Mouse (Mus musculus) layer of hippocampus, postnatal 36 days (tissue): ENCODE measurements around the gene Rassf5. TPM values are rescaled to one million over a fixed set of nuclear protein-coding genes. Genes with fewer than 3 reads are reported as not detected.
A peak's percentile ranks its signal among the peaks of the same experiment; 100 is the strongest.

Experiments
- DNase-seq, 2 experiments: peaks; one replicate each; pipeline ENCODE4 v3.0.0; 2022
- total RNA-seq, 2 experiments: library from RNA; stranded (reverse); gene quantifications; 2 replicates each; pipeline ENCODE4 v1.2.3; 2021

Gene Rassf5
- total RNA-seq, 2 experiments from 2014 or later, result 17.6 to 18.5 TPM

DNA sequence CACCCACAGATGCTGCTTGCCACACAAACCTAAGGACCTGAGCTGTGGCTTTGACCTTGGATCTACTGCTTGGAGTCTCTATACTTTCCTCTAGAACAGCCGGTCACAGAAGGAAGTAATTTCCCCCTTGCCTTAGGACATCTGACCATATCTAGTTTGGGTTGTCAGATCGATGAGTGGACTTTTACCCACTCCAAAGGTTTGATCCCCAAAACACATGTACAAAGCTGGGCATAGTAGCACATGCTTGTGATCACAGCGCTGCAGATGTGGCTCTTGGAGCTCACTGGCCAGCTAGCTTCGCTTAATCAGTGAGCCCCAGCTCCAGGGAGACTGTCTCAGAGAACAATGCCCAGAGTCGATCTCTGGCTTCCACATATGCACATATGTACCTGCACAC, 37.0 kb downstream of the Rassf5 start:
- DNase-seq, result no peak

DNA sequence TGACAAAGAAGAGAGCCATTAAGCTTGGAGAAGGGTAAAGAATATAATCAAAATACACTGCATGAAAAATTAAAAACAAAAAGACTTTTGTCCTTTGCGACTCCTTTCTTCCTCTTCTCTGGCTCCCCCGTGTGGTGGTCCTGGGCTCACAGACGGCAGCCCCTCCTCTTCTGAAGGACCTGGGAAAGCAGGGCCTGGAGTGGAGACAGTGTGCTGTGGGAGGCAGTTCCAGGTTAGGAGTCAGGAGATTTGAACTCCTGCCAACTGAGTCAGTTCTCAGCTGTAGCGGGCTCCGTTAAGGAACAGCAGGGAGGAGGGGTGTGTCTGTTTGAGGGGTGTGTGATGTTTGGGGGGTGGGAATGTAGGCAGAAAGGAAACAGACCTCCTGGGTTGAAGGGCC, 37.5 kb downstream of the Rassf5 start:
- DNase-seq, result peak; percentile 55

DNA sequence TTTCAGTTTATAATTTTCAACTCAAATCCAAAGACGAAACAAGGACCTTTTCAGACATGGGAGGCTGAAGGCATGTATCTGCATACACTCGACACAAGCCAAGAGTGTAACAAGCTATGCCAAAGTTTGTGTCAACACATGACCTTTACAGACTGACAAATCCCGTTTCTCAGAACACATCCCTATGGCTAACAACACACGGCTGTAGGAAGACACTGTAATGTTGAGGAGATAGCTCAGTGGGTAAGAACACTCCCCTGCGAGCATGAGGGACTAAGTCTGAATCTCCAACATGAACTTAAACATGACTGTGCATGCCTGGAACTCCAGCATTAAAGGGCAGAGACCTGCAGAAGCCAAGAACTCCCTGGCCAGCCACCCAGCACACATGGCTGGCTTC, 38.7 kb downstream of the Rassf5 start:
- DNase-seq, result no peak

DNA sequence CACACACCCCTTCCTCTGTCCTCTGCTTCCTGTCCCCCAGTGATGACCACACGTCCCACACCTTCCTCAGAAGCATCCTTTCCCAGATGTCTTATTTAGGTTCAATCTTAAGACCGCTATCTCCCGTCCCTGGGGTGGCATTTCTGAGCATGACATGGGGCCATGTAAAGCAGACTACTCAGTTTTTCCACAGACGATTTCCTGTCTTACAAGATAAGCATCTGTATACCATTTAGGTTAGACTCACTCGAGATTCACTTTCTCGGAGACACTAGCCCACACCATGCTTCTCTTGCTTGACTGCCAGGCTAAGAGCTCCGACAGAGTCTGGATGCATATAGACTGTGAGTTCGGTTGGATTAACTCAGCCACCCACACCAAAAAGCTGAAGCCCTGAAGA, 40.6 kb downstream of the Rassf5 start:
- no peak for DNase-seq

DNA sequence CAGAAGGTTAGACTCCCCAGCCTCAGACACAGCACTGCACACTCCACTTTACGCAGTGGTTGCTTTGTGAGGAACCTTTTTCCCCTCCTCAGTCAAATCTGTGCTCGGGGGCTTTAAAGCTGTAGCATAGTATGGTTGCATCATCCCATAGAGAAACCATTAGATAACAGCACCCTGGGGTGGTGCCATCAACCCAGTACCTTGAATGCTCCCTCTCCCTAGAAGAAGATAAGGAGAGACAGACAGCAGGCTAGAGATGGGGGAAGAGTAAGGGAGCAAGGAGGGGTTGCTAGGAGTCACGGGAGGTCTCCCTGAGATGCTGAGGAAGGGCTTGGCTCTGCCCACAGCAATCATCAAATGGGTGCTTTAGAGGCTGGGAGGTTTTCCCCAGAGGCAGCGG, 43.7 kb downstream of the Rassf5 start:
- DNase-seq, result no peak

DNA sequence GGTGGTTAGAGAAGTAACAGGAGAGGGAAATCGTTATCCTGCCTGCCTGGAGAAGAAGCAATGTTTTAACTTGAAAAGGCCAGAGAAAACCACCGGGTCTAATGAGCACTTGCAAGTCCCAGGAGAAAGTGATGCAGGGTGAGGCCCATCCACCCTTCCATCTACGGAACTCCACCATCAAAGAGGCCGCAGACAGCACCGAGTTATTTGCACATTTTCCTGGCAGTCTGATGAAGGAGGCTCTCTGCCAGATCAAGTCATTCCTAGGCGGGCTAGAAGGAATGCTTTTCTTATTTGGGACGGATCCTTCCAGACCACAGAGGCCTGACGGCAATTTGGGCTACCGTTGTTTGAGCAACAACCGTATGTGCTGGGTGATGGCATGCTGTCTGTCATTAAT, 44.5 kb downstream of the Rassf5 start:
- no peak for DNase-seq

DNA sequence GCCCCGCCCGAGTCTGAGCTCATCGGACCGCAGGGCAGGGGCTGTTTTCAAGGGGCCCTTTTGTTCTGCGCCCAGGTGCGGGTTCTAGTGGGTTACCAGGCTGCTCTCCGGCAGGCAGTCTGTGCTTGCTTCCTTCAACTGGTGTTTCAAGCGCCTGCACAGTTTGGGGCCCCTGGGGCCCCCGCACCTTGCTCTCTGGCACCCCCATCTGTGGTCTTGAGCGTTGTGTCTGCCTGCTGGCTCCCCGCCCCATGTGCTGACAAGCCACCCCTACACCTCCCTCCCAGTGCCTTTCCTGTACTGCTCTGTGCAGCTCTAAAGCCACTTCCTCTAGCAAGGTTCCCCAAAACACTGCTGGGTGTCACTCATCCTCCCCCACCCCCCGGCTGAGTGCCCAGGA, 45.1 kb downstream of the Rassf5 start:
- DNase-seq, result peak in 1 of 2 experiments; percentile 37

DNA sequence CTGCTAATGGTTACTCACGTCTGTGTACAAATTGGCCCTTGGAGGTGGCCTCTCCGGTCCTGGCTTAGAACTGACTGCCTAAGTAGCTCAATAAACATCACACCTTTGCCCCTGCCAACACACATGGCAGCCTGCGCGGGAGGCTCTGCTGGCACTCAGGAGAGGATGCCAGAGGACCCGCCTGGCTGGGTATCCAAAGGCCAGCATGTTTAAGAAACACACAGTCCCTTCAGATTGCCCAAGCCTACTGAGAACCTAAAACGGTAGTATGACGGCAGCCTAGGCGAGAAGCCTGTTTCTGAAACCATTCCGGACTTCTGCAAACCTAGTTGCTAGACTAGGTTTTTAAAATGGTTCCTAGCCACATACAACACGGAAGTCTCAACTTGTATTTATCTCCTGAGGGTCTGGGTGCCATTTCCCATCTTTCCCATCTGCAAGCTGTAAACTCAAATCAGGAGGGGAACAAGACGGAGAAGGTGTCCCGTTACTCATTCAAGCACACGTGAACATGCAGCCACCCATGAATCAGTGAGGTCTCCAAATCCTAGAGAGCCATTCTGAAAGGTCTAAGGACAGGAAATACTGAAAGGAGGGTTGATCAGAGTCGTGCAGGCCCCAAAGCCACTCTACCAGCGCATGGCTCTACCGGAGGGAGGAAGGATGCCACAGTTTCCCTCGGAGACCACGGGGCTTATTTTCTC, 45.8 kb downstream of the Rassf5 start:
- no peak for DNase-seq

DNA sequence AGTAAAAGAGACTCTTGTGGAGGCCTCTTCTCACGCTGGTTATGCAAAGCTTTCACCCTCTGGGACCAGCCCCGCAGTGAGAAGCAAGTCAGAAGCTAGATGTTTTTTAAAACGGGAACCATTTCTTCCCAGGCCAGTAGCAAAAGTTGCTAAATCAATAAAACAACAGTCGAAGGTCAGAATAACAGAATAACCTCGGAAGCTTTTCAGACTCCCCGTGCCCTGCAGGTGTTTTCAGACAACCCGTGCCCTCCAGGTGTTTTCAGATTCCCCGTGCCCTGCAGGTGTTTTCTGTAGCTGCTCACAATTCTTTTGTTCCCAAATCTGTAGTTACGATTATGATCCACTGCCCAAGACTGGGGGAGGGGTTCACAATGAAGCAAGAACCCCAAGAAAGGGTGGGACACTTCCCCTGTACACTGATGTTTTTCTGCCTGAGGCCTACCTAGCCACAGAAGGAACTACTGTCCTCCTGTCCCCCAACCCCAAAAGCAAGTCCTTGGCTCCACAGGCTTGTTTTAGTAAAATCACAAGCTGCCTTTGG, 46.6 kb downstream of the Rassf5 start:
- DNase-seq, result no peak

DNA sequence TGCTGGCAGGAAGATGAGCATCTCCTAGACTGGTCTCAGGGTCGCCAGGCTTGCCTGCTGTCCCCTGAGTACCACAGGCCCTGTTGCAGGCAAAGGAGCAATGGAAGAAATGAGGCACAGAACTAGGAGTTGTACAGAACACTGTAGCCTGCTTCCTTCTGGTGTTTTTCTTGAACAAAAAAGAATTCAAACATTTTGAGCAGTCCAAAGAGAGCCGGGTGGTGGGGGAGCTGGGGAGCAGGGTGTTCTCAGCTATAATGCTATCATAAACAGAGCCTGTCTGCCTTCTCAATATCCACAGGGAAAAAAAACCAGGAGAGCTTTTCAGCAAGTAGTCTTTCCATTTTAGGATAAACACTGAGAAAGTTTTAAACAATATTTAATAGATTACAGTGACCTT, 49.0 kb downstream of the Rassf5 start:
- DNase-seq, result no peak

DNA sequence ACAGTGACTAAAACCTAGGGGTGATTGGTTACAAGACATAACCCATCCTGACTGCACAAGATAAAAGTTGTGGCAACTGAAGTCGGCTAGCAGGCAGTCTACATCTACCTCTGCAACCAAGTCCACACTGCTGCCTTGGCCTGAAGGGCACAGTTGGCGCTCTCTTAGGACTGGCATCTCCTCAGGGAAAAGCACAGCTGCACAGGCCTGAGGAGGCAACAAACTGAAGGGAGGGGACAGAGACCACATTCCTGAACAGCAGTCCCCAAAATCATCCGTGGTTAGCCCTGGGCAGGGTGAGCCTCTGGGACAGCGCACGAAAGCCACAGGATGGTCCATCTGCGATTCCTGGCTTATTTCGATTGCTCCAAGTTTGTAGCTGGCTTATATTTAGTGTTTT, 49.4 kb downstream of the Rassf5 start:
- no peak for DNase-seq

DNA sequence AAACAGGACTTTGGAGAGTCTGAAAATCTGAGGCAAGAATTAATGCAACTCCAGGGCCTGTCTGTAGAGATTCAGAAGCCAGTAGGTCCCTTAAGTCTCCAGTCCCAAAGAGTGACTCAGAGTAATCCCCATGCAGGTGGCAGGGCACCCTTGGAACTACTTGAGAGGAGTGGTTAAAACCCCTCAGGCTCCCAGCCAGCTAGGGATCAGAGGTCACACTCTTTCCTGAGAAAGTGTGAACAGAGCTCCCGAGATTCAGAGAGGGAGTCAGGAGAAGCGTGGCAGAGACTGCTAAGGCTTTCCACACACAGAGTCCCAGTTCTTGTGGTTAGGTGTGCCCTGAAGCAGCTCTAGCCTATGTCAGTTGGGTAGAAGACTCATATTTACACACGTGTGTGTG, 51.3 kb downstream of the Rassf5 start:
- DNase-seq, result no peak

DNA sequence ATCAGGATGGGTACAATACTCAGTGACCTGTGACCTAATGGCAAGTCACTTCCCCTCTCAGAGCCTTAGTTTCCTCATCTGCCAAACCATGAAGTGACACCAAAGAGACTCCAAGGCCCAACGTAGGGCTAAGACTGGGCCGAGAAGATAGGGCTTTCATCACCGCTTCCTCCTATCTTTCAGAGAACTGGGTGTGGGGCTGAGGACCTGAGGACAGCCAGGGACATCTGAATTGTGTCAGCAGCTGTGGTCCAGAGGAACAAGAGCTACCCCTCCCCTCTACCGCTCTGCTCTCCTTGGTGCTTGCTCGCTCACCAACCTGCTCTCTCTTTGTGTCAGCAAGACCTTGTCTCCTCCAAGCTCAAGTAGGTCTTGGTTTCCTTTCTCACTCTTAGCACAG, 56.4 kb downstream of the Rassf5 start:
- DNase-seq, result no peak

DNA sequence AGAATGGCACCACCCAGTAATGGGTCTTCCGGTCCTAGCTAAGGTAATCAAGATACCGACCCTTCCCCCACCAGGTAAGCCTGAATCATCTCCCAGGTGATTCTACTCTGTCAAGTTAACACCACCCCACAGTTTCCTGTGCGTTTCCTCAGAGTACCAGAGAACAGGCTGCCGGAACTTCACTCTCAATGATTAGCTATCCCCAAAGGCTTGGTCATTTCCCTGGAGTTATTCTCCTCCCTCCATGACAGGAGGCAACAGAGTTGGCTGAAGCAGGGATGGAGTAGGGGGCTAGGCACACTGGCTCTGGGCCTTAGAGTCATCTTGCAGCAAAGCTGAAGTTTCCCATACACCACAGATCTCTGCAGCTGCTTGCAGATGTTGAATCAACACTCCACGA, 57.2 kb downstream of the Rassf5 start:
- no peak for DNase-seq

DNA sequence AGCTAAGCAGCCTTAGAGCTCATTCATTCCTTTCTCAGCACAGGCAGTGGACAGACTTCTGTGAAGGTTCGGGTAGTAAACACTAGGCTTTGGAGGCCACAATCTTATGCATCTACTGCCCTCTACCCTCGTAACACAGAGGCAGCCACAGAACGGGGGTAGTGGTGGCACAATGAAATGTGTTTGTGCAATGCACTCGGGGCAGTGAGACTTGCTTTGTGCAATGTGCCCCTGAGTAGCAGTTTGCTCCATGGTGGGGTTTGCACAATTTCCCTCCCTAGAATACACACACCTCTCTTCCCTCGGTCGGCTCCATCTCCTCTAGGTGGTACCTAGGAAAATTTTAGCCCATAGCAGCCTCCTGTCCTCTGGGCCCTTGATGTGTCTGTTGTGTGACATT, 58.1 kb downstream of the Rassf5 start:
- no peak for DNase-seq

DNA sequence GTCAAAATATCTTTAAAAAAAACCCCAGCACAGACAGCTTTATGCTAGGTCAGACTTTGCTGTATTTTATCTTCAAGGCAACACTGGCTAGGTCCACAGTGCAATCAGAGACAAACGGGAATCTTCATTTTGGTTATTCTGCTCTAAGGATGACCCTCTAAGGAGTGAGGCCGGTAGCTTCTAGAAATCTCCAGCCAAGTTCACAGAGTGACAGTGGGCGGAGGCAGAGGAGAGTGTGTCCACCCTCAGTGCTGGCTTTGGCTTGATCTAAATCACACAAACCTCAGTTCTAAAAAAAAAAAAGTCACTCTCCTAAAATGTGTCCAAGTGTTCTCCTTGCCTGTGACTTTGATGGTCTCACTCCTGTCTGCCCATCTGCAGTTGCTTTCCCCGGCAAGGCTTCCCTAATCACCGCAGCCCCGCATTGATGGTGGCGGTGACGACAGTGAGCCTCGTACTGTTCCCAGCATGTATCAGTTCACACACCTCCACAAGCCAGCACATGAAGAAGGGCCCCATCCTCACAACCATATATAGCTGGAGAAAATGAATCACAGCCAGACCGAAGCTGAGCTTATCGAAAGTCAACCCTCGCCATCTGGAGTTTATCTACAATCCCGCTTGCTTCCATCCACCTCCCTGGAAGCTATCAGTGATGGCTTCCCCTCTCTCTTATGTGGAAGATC, 59.1 kb downstream of the Rassf5 start:
- DNase-seq, result no peak

DNA sequence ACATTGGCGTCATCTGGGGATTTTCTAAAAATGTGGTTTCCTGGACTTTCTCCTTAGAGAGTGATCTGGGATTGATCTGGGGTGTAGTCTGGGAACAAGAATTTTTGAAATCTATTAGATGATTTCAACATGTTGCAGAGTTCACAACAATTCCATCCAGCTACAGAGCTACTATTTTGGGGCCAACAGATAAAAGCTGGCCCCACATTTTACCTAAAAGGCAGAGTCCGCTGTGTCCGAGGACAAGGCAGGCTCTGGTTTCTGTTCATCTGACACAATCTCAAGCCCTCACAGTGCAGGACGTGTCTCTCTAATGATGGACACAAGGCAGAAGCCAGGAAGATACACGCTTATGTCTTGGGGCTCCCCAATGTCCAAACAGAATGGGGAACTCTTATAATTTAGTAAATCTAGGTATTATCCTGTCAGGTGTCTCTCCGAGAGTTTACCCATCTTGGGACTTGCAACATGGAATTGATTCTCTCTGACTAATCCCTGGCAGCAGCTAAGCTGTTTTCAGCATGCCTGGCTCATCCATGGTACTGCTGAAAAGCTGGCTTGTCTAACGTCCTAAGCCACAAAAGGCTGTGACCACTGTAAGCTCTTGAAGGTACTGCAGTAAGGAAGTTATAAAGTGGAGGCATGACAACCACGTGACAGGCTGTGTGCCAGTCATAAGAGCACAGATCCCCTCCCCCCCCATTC, 60.0 kb downstream of the Rassf5 start:
- DNase-seq, result no peak

DNA sequence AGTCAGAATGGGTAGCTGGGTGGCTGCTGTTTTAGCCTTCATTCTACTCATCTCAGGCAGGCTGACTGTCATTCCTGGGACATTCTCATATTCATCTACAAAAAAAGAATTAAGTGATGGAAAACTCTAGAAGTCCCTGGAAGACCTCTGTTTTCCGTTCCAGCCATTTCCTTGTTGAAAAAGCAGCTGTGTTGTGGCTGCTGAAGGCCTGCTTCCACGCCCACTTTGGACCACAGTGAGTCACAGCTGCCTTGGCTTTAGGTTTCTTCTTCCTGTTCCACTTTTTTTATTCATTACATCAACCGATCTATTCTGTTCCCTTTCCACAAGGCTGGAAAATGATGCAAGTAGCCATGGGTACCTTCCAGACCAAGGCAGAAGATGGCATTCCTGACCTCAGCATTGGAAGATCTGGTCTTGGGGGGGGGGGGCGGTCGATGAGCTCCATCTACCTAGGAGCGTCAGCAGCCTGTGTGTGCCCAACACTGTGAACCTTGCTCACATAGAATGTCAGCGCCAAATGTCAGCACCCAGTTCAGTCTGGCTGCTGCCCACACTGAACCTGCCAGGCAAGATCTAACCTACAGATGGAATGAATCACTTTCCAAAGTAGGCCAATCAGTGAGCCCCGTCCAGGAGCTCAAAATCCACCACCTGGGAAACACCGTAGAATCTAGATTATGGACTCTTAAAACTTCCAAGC, 60.7 kb downstream of the Rassf5 start:
- no peak for DNase-seq

DNA sequence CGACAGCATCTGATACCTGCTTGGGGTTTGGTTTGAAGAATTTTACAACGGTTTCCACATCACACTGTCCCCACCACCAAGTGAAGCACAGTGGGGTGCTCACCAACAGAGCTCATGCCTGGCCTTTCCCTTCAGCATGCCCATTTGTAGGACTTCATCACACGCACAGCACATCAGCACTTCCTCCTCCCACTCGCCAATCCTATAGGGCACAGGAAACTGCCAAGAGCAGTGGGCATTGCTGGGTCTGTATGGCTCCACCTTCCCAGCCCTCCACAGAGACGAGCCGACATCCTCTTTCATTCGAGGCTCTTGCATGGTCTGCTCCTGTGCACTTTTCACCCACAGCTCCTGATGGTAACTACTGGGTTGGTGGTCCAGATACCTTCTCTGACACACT, 61.9 kb downstream of the Rassf5 start:
- no peak for DNase-seq

DNA sequence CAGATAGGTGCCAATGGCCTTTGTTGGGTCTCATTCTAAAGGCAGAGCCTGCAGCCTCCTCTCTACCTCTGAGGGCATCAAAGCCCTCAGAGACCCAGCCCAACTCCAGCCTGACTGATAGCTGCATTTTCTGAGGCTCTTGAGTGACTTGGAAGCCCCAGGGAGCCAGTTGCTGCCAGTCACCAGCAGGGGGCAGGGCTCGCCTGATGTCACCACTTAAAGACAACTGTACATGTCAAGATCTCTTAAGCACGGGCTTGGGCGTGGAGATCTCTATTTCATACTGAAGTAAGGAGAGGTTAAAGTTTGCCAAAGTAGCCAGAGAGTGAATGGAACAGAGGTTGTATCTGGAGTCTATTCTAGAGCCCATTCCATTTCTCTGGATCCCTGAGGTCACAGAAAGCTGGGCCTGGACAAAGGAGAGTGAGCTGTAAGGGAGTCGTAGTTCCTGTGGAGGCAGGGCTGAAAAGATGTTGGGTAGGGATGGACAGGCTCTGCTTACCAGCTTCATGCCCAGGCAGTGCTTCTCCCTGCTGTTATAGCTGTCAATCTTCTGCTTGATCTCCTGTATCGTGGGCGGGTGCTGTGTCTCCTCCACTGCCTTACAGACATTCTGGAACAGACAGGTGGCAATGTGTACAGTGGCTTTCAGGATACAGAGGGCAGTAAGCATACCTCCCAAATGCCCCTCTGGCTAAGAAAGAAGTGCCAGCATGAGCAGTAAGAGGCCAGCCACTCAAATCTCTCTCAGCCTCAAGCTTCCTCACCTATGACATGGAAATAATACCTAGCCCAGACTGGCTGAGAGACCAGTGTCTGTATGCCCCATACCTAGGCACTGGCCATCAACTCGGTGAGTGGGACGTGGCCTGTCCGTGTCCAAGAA, 63.2 kb downstream of the Rassf5 start:
- peak; percentile 68 to 76 for DNase-seq

DNA sequence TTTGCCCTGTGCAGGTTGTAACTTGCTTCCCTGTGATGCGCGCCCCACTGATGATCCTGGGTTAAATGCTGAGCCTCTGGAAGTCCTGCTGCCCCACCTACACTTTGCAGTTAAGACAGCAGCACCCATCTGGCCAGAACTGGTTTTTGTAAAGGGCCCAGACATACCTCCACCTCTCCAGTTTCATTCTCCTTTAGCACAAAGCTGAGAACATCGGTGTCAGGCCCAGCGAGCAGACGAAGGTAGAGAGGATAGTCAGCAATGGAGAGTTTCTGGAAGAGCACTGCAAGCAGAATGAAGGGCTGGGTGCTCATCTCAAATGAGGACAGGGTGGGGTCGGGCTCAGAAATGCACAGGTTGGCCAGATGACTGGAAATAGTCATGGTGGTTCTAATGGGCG, 64.7 kb downstream of the Rassf5 start:
- no peak for DNase-seq

DNA sequence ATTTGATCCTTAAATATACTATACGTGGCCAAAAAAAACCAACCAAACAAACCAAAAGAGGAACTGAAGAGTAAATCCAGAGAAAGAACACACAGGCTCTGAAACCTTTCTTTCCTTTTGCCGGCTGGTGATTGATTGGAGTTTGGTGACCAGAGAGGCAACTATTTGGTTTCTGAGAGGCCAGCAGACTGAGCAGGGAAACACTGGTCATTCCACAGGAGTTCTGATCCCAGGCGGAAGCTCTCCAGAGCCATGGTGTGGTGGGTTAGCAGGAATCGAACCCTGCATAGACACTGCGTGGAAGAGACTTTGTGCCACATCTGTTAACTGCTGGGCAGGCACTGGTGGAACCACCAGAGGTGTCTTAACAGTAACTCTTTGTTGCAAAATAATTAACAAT, 67.0 kb downstream of the Rassf5 start:
- DNase-seq, result no peak
